Mouse (Mus musculus) C2C12 (cell line): ENCODE results near the gene Lst1. TPM values are rescaled to one million over a fixed set of nuclear protein-coding genes. Genes with fewer than 3 reads are reported as not detected.

Experiments used
- H3K27me3 ChIP-seq: one replicate; pipeline ENCODE4 v1.6.1; 2011; ENCODE audit not compliant: control insufficient read depth, insufficient read depth, insufficient read length
- H3K36me3 ChIP-seq: one replicate; pipeline ENCODE4 v1.6.1; 2011; ENCODE audit not compliant: control insufficient read depth, insufficient read depth
- H3K4me3 ChIP-seq: one replicate; pipeline ENCODE4 v1.5.1; 2011; ENCODE audit warnings: mild to moderate bottlenecking, control low read depth; ENCODE audit not compliant: poor library complexity, insufficient read depth, severe bottlenecking
- H3K79me2 ChIP-seq: one replicate; pipeline ENCODE4 v1.6.1; 2011; ENCODE audit not compliant: control insufficient read depth, insufficient read depth
- H3K79me3 ChIP-seq: one replicate; pipeline ENCODE4 v1.6.1; 2011; ENCODE audit warnings: low read depth, control low read depth
- H3ac ChIP-seq: one replicate; pipeline ENCODE3; 2011; ENCODE audit warnings: low read depth; ENCODE audit not compliant: control insufficient read depth, insufficient read length
- CEBPB ChIP-seq: IDR thresholded peaks from one replicate; pipeline ENCODE4 v1.6.1; 2011; ENCODE audit warnings: low read depth, mild to moderate bottlenecking, control low read depth, moderate library complexity
- CTCF ChIP-seq: IDR thresholded peaks from one replicate; pipeline ENCODE4 v1.5.1; 2011; ENCODE audit not compliant: control insufficient read depth, insufficient read depth, insufficient read length
- FOSL1 ChIP-seq: IDR thresholded peaks from one replicate; pipeline ENCODE4 v1.8.0; 2011; ENCODE audit warnings: mild to moderate bottlenecking, low read length; ENCODE audit not compliant: poor library complexity, insufficient read depth, severe bottlenecking
- MAX ChIP-seq: IDR thresholded peaks from one replicate; pipeline ENCODE4 v1.6.1; 2011; ENCODE audit warnings: mild to moderate bottlenecking, control low read depth
- MYOD1 ChIP-seq: IDR thresholded peaks from one replicate; pipeline ENCODE4 v1.6.1; 2011; ENCODE audit warnings: low read depth; ENCODE audit not compliant: control insufficient read depth, insufficient read length
- MYOG ChIP-seq: IDR thresholded peaks from one replicate; pipeline ENCODE4 v1.6.1; 2011; ENCODE audit not compliant: control insufficient read depth, insufficient read length; ENCODE audit errors: extremely low read depth
- USF1 ChIP-seq: IDR thresholded peaks from one replicate; pipeline ENCODE4 v1.6.1; 2011; ENCODE audit warnings: low read depth, mild to moderate bottlenecking, control low read depth, moderate library complexity
- polyA plus RNA-seq: library from polyadenylated mRNA; unstranded; fragments of >200 nt; fragmentation: generic; extraction: Trizol; gene quantifications from one replicate; pipeline ENCODE4 v1.2.1, GENCODE M21; 2012; ENCODE audit warnings: missing spikeins

Gene Lst1
- polyA plus RNA-seq, 1 experiment: 0.92 TPM

DNA sequence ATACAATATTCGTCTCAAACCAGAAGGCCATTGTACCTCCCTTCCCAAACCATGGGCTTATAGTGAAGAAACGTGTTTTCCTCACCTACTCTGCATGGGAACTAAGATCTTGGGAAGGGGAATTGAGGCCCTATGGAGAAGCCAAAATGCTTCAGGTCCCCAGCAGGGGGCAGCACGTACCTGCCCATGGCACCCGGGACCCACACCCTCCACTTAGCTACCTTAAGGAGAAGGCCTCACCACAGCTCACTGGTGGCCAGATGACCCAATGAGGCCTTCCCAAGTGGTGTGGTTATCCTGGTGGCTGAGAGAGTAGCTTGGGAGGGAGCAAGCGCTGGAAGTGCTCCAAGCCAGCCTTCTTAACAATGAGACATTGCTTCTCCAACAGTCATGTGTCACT, 9.7 kb downstream of the Lst1 start:
- Histone ChIP-seq H3K79me3 (no peaks in the 10 kb centered on the region), H3K36me3 (no peaks in the 10 kb centered on the region), H3K79me2 (no peaks in the 10 kb centered on the region), H3K4me3 (no peak overlapping the region), H3ac (no peak overlapping the region), H3K27me3 (no peaks in the 10 kb centered on the region)
- TF ChIP-seq CTCF (peak; percentile 80), FOSL1 (no peak)

DNA sequence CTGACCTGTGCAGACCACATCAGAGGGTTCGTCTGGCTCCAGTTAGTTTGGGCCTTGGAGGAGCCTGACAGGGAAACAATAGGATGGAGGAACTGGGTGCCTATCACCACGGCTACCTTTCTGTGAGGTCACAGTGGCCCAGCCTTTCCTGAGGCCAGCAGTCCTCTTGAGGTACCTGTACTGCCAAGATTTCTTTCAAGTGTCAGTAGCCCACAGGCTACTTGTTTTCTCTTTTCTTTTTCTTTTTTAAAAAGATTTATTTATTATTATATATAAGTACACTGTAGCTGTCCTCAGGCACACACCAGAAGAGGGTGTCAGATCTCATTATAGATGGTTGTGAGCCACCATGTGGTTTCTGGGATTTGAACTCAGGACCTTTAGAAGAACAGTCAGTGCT, 12.3 kb downstream of the Lst1 start, which contains the start of gene Aif1:
Gene Aif1 (minus strand): TSS at position 101 of the 400 bp plus-strand sequence.
- H3K79me2 ChIP-seq: no peaks in the 10 kb centered on the region
- H3K79me3 ChIP-seq: no peaks in the 10 kb centered on the region
- TF ChIP-seq FOSL1: no peak
- no peak for TF ChIP-seq MAX
- no peak for TF ChIP-seq USF1
- TF ChIP-seq MYOG: no peak
- no peak for TF ChIP-seq CEBPB
- TF ChIP-seq MYOD1: no peak
- no peak for TF ChIP-seq CTCF
- H3K27me3 ChIP-seq: no peaks in the 10 kb centered on the region
- H3K36me3 ChIP-seq: no peaks in the 10 kb centered on the region
- no peak within 1 kb of the TSS for H3K4me3 ChIP-seq
- no peak within 1 kb of the TSS for H3ac ChIP-seq

DNA sequence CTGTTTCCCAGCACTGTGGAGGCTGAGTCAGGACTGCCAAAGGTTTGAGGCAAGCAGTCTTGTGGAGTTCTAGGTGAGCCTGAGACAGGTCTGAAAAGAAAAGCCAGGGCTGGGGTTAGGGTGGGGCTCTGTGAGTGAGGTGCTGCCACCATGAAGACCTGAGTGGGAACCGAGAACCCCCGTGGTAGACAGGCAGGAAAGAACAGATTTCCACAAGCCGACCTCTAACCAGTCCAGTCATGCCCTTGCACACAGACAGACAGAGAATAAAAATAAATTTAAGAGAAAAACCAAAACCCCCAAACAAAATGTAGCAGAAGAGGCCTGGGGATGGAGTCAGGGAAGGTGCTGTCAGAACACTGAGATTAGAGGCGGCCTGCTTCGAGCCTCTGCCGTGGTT, 12.9 kb downstream of the Lst1 start:
- Histone ChIP-seq H3ac (no peak overlapping the region), H3K4me3 (no peak overlapping the region), H3K79me3 (no peaks in the 10 kb centered on the region), H3K36me3 (no peaks in the 10 kb centered on the region), H3K27me3 (no peaks in the 10 kb centered on the region), H3K79me2 (no peaks in the 10 kb centered on the region)
- no peak for TF ChIP-seq CEBPB
- TF ChIP-seq MYOD1: no peak
- TF ChIP-seq MAX: no peak
- no peak for TF ChIP-seq MYOG
- TF ChIP-seq CTCF: no peak
- no peak for TF ChIP-seq USF1
- TF ChIP-seq FOSL1: no peak

DNA sequence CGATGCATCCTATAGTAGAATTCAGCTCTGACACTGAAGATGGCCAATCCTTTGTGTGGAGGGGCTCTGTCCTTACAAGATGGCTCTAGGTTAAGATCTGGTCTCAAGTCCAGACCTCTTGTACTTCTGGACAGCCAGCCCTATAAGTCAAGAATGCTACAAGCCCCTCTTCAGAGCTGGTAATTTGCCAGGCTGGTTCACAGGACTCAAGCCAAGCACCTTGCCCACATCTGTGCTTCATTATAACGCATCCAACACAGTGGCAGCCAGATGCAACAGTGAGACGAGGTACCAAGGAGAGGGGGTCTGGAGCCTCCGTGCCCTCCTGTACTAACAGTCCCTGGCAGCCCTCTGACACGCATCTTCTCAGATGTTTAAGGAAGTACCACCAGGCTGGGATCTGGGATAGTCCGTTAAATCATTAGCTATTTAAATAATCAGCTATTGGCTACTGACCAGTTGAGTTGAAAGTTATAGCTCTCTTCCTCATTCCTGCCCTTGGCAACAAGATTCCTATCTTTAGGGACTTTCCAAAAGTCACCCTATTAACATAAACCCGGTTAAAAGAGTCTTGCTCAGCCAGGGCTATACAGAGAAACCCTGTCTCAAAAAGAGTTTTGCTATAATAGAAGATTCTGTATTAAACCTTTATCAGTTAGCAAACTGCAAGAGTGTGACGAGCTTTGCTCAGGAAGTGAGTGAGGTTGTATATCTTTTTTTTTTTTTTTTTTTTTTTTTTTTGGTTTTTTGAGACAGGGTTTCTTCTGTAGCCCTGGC, 13.8 kb downstream of the Lst1 start:
- no peaks in the 10 kb centered on the region for H3K79me2 ChIP-seq
- no peaks in the 10 kb centered on the region for H3K27me3 ChIP-seq
- no peaks in the 10 kb centered on the region for H3K79me3 ChIP-seq
- H3K36me3 ChIP-seq: no peaks in the 10 kb centered on the region
- H3ac ChIP-seq: no peak overlapping the region
- TF ChIP-seq CTCF: no peak
- no peak for TF ChIP-seq MAX
- TF ChIP-seq MYOD1: no peak
- no peak for TF ChIP-seq MYOG
- no peak for TF ChIP-seq CEBPB
- TF ChIP-seq FOSL1: no peak
- no peak for TF ChIP-seq USF1
- no peak overlapping the region for H3K4me3 ChIP-seq

DNA sequence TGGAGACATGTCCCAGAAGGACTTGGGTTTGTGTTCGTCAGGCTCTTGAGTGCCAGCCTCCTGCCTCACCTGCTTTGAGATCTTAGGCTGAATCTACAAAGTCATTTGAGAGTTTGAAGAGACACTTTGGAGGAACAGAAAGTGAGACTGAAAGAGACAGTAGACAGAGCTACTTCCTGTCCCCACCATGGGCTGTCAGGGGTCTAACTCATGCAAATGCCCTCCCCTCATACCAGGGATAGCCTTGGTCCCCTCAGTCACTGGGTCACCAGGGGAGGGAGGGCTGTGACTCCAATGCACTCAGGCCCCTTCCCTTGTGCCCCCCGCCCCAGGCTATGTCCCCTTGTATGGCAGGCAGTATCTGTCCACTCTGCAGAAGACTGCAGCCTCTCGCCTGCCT, 14.9 kb downstream of the Lst1 start:
- H3ac ChIP-seq: no peak overlapping the region
- no peaks in the 10 kb centered on the region for H3K27me3 ChIP-seq
- H3K79me2 ChIP-seq: no peaks in the 10 kb centered on the region
- H3K4me3 ChIP-seq: no peak overlapping the region
- TF ChIP-seq CEBPB (no peak), CTCF (no peak), MYOD1 (no peak), FOSL1 (no peak), MAX (no peak), USF1 (no peak), MYOG (no peak)
- no peaks in the 10 kb centered on the region for H3K79me3 ChIP-seq
- H3K36me3 ChIP-seq: no peaks in the 10 kb centered on the region
